Mouse (Mus musculus): ENCODE measurements around the gene Lbhd2. TPM values are rescaled to one million over a fixed set of nuclear protein-coding genes. Genes with fewer than 3 reads are reported as not detected.

Lbhd2 gene
- total and polyA plus RNA-seq, 3 experiments, result not detected

DNA sequence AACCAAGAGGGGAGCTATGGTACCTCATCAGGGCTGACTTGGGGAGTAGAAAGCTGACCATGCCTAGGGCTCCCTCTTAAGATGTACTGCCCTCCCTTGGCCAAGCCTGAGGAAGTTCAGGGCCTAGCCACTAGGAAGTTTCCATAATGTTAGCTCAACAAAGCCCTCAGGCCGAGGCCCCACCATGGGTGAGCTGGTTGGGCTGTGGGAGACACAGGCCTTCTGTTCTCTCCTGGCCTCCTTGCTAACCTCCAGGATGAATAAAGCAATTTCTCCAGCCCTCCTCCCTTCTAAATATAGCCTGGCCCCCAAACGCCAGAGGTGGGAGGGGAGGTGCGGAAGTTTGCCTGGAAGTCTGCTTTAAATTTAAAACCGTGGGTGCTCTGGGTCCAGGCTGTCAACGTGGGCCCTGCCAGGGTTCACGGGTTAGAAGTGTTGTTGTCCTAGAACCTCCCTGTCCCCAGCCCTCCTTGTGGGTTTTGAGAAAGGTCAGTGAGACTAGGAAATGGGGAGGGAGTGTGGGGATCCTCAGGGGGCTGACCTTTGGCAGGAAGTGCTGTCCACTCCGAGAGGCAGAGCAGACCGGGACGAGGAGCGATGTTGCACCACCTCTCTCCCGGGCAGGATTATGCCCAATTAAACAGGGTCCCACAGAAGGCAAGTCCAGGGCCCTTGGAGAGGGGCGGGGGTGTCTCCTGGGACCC lies 6.1 kb downstream of the Lbhd2 start:
- Histone ChIP-seq H3K79me2 (ENCODE audit: control insufficient read depth, insufficient read depth, low read length, poor library complexity) (no peaks in the 10 kb centered on the region), H3K27me3 (ENCODE audit: control insufficient read depth in 1 of 2, insufficient read depth in 2 of 2, low read length in 2 of 2) (peaks cover 0 to 4% of the 10 kb centered on the region in 2 experiments; a peak in 2 of 4 replicates), H3K9ac (ENCODE audit: control insufficient read depth, low read depth, low read length, poor library complexity, severe bottlenecking) (no peak overlapping the region), H3K4me1 (ENCODE audit: control insufficient read depth in 1 of 2, insufficient read depth in 2 of 2, low read length in 2 of 2) (no peaks in the 10 kb centered on the region), H3K36me3 (ENCODE audit: control insufficient read depth in 1 of 2, insufficient read depth in 2 of 2, low read length in 2 of 2) (no peaks in the 10 kb centered on the region), H3K27ac (ENCODE audit: control insufficient read depth, low read depth, low read length) (no peak overlapping the region), H3K9me3 (replicated peaks; ENCODE audit: insufficient read depth, low read length) (no peaks in the 10 kb centered on the region), H3K4me3 (ENCODE audit: control insufficient read depth in 1 of 2, insufficient read depth in 1 of 2, low read depth in 2 of 2, low read length in 2 of 2) (no peak overlapping the region)
- no peak for DNase-seq (ENCODE audit: low read depth, low spot score)
- TF ChIP-seq RAD21 (IDR thresholded peaks at IDR 0.05; ENCODE audit: low read depth, low read length), result no peak

DNA sequence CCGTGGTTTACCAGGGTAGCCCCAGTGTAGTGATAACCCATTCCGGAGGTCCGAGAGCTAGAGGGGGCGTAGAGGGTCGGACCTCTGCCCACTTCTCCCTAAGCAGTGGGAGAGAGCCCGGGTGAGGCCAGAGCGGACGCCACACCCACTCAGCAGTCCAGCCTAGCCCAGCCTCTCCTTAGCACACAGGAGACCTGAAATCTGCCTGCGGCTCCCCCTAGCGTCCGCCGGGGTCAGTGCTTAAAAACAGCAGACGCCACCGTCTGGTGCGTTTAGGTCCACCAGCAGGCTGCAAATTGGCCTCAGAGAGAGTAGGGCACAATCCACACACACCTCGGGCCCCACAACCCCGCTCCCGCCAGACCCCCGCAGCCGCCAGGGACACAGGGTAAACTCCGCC lies 6.7 kb downstream of the Lbhd2 start:
- H3K27me3 ChIP-seq (ENCODE audit: control insufficient read depth in 1 of 2, insufficient read depth in 2 of 2, low read length in 2 of 2), result peaks cover 0 to 4% of the 10 kb centered on the region in 2 experiments; a peak in 2 of 4 replicates
- no peaks in the 10 kb centered on the region for H3K9me3 ChIP-seq (replicated peaks; ENCODE audit: insufficient read depth, low read length)
- no peak overlapping the region for H3K27ac ChIP-seq (ENCODE audit: control insufficient read depth, low read depth, low read length)
- no peaks in the 10 kb centered on the region for H3K79me2 ChIP-seq (ENCODE audit: control insufficient read depth, insufficient read depth, low read length, poor library complexity)
- no peak overlapping the region for H3K4me3 ChIP-seq (ENCODE audit: control insufficient read depth in 1 of 2, insufficient read depth in 1 of 2, low read depth in 2 of 2, low read length in 2 of 2)
- H3K9ac ChIP-seq (ENCODE audit: control insufficient read depth, low read depth, low read length, poor library complexity, severe bottlenecking), result no peak overlapping the region
- no peak for TF ChIP-seq E2F4 (IDR thresholded peaks at IDR 0.05; ENCODE audit: borderline replicate concordance, low read depth, low read length)
- TF ChIP-seq EP300 (IDR thresholded peaks at IDR 0.05; ENCODE audit: low read depth in 1 of 2, low read length in 2 of 2), result no peak
- no peak for TF ChIP-seq RCOR1 (IDR thresholded peaks at IDR 0.05; ENCODE audit: low read depth, low read length)
- no peak for TF ChIP-seq POLR2A (IDR thresholded peaks at IDR 0.05; ENCODE audit: control insufficient read depth in 1 of 2, insufficient read depth in 1 of 2, low read depth in 1 of 2, low read length in 2 of 2, poor library complexity in 1 of 2)
- TF ChIP-seq MYB (IDR thresholded peaks at IDR 0.05; ENCODE audit: low read depth, low read length), result no peak
- no peak for TF ChIP-seq TBP (IDR thresholded peaks at IDR 0.05; ENCODE audit: low read depth, low read length)
- TF ChIP-seq NELFE (IDR thresholded peaks at IDR 0.05; ENCODE audit: low read depth, low read length), result no peak
- no peak for TF ChIP-seq CHD2 (IDR thresholded peaks at IDR 0.05; ENCODE audit: low read length)
- peak; percentile 83 to 100 (median 99) for TF ChIP-seq CTCF (IDR thresholded peaks at IDR 0.05 in 2 of 3, conservative IDR thresholded peaks at IDR 0.05 in 1 of 3; ENCODE audit: control insufficient read depth in 1 of 3, insufficient read depth in 1 of 3, low read depth in 2 of 3, low read length in 3 of 3, poor library complexity in 1 of 3, severe bottlenecking in 1 of 3)
- TF ChIP-seq GATA1 (IDR thresholded peaks at IDR 0.05; ENCODE audit: low read depth, low read length), result no peak
- 0 out of 2 replicates have a peak, but pooled peaks have one; percentile 13 for TF ChIP-seq TCF12 (IDR thresholded peaks at IDR 0.05; ENCODE audit: low read depth, low read length)
- TF ChIP-seq RAD21 (IDR thresholded peaks at IDR 0.05; ENCODE audit: low read depth, low read length), result peak; percentile 43
- TF ChIP-seq ZMIZ1 (IDR thresholded peaks at IDR 0.05; ENCODE audit: low read depth, low read length), result no peak
- peak; percentile 28 for TF ChIP-seq ZC3H11A (IDR thresholded peaks at IDR 0.05; ENCODE audit: low read depth, low read length)
- no peak for TF ChIP-seq MYC (IDR thresholded peaks at IDR 0.05; ENCODE audit: low read depth, low read length)
- TF ChIP-seq ELF1 (IDR thresholded peaks at IDR 0.05; ENCODE audit: low read depth, low read length), result no peak
- TF ChIP-seq ZNF384 (IDR thresholded peaks at IDR 0.05; ENCODE audit: low read depth, low read length), result no peak
- no peak for TF ChIP-seq TAL1 (IDR thresholded peaks at IDR 0.05; ENCODE audit: low read length)
- TF ChIP-seq MEF2A (IDR thresholded peaks at IDR 0.05; ENCODE audit: extremely low read depth, insufficient replicate concordance, low read depth, low read length, poor library complexity, severe bottlenecking), result 0 out of 2 replicates have a peak, but pooled peaks have one; percentile 5
- TF ChIP-seq MXI1 (IDR thresholded peaks at IDR 0.05; ENCODE audit: low read depth, low read length), result no peak
- no peak for TF ChIP-seq USF1 (IDR thresholded peaks at IDR 0.05; ENCODE audit: low read depth, low read length)
- TF ChIP-seq BHLHE40 (IDR thresholded peaks at IDR 0.05; ENCODE audit: borderline replicate concordance, low read depth, low read length), result no peak
- TF ChIP-seq SMC3 (IDR thresholded peaks at IDR 0.05; ENCODE audit: low read depth, low read length), result peak; percentile 82
- no peaks in the 10 kb centered on the region for H3K36me3 ChIP-seq (ENCODE audit: control insufficient read depth in 1 of 2, insufficient read depth in 2 of 2, low read length in 2 of 2)
- peak; percentile 85 for DNase-seq (ENCODE audit: low read depth, low spot score)
- H3K4me1 ChIP-seq (ENCODE audit: control insufficient read depth in 1 of 2, insufficient read depth in 2 of 2, low read length in 2 of 2), result no peaks in the 10 kb centered on the region

All from MEL (cell line).